Mouse (Mus musculus) heart, embryonic 11.5 days (tissue): ENCODE data around the gene Antxr2. TPM values are rescaled to one million over a fixed set of nuclear protein-coding genes. Genes with fewer than 3 reads are reported as not detected.

Experiments
- ATAC-seq: fragments of 200-750 bp; cut with Nextera tagmentation; replicated peaks from 2 replicates; pipeline ENCODE4 v1.8.0; 2017; ENCODE audit warnings: moderate library complexity; ENCODE audit not compliant: insufficient number of reproducible peaks, low FRiP score, low TSS enrichment
- H3K27ac ChIP-seq: fragments of 300-500 bp; sonication (generic); 2 replicates; pipeline ENCODE4 v1.5.1; 2014; ENCODE audit warnings: mild to moderate bottlenecking, low read depth, low read length
- H3K27me3 ChIP-seq: fragments of 300-500 bp; sonication (generic); 2 replicates; pipeline ENCODE4 v1.6.1; 2014; ENCODE audit warnings: mild to moderate bottlenecking, low read length, mixed read lengths; ENCODE audit not compliant: control insufficient read depth, insufficient read depth
- H3K36me3 ChIP-seq: fragments of 300-500 bp; sonication (generic); 2 replicates; pipeline ENCODE4 v1.6.1; 2014; ENCODE audit warnings: mild to moderate bottlenecking, low read length, moderate library complexity, mixed read lengths; ENCODE audit not compliant: control insufficient read depth, insufficient read depth
- H3K4me1 ChIP-seq: fragments of 300-500 bp; sonication (generic); 2 replicates; pipeline ENCODE4 v1.6.1; 2014; ENCODE audit warnings: low read length; ENCODE audit not compliant: control insufficient read depth, insufficient read depth
- H3K4me2 ChIP-seq: fragments of 300-500 bp; sonication (generic); 2 replicates; pipeline ENCODE4 v1.6.1; 2014; ENCODE audit warnings: mild to moderate bottlenecking, moderate library complexity
- H3K4me3 ChIP-seq: fragments of 300-500 bp; sonication (generic); 2 replicates; pipeline ENCODE4 v1.5.1; 2014; ENCODE audit warnings: low read depth, low read length
- H3K9ac ChIP-seq: fragments of 300-500 bp; sonication (generic); 2 replicates; pipeline ENCODE4 v1.6.1; 2014; ENCODE audit warnings: mild to moderate bottlenecking, low read depth, low read length, moderate library complexity
- H3K9me3 ChIP-seq: fragments of 300-500 bp; sonication (generic); replicated peaks from 2 replicates; pipeline ENCODE4 v1.6.1; 2016; ENCODE audit warnings: low read length; ENCODE audit not compliant: control insufficient read depth
- WGBS: fragments of 180-500 bp; shearing (Covaris S2); extraction: QIAGEN DNeasy Blood & Tissue Kit; methylation state at CpG from one replicate; pipeline ENCODE4 v1.1.7; 2014; ENCODE audit not compliant: insufficient replicate concordance; 5-methylcytosine and 5-hydroxymethylcytosine counted together
- polyA plus RNA-seq: library from polyadenylated mRNA; unstranded; fragments of >200 nt; fragmentation: Nextera tagmentation; extraction: Ambion mirVana; gene quantifications from 2 replicates; pipeline ENCODE4 v1.2.1, GENCODE M21; 2014

The Antxr2 gene
- polyA plus RNA-seq, 1 experiment from 2014 or later, result 44.6 TPM

DNA sequence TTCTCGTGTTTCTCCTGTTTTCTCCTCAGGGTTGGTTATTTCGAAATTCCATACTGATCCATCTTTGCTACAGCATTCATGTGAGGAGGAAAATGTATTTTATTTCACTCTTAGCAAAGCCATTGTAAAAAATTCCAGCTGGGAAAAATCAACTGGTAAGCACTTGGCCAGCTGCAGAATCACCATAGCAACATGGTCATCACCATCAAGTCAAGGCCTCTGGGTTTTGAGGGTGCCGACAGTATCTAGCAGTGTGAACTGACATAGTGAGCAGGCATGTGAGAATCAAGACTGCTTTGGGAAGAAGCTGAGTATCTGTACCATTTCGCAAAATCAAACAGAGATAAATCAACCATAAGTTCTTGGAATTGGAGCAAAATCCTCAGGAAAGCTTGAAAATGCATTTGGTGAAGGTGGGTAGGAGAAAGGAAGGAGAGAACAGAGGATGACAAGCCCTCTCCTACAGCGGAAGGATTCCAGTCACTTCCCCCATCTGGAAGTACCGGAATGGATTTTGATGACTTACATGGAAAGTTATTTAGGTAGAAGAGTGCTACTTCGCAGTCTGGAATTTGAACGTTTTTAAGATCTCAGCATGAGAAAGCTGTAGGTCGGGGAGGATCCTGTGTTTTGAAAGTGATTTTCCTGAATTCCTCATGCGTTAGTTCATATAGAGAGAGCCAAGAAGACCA lies 183.5 kb downstream of the Antxr2 start:
- H3K36me3 ChIP-seq, result no peaks in the 10 kb centered on the region
- no peak for ATAC-seq
- no peak overlapping the region for H3K27ac ChIP-seq
- no peaks in the 10 kb centered on the region for H3K27me3 ChIP-seq
- no peak overlapping the region for H3K4me3 ChIP-seq
- WGBS, result 70% methylated on average over 10 of the region's 10 CpGs
- no peaks in the 10 kb centered on the region for H3K4me1 ChIP-seq
- H3K4me2 ChIP-seq, result no peak overlapping the region
- no peak overlapping the region for H3K9ac ChIP-seq
- no peaks in the 10 kb centered on the region for H3K9me3 ChIP-seq

DNA sequence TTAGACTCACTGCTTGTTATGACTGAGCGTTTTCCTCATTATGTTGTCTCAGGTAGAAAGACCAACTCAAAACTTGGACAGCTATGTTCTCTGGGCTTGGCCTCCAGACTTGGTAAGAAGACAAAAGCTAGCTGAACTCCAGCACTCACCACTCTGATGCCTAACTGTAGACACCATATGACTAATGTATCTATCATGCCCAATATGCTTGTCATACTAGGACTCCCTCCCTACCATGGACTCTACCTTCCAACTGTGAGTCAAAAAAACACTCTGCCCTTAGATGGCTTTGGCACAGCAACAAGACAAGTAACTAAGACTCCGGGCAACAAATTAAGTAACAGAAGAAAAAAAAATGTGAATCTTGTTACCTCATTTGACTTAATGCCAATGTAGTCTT lies 184.3 kb downstream of the Antxr2 start:
- Histone ChIP-seq H3K4me1 (no peaks in the 10 kb centered on the region), H3K36me3 (no peaks in the 10 kb centered on the region), H3K9ac (no peak overlapping the region), H3K4me3 (no peak overlapping the region), H3K27ac (no peak overlapping the region), H3K27me3 (no peaks in the 10 kb centered on the region), H3K9me3 (no peaks in the 10 kb centered on the region), H3K4me2 (no peak overlapping the region)
- 87% methylated on average over 2 of the region's 2 CpGs for WGBS
- no peak for ATAC-seq

DNA sequence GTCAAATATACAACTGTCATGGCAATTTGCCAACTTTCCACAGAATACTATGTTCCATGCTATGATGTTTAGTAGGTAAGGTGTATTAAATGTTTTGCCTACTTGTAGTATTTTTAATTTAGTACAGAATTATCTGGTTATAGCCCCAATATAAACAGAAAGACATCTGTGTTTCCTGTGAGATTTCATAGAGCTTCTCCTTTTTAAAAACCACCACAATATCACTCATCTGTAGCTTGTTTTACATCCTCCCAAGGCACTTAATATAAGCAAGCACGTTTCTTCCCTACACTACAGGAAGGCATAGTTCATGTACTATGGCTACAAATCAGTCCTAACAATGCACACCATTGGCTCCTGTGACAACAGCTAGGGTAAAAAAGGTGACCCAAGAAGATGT lies 188.8 kb downstream of the Antxr2 start:
- Histone ChIP-seq H3K4me3 (no peak overlapping the region), H3K4me1 (no peaks in the 10 kb centered on the region), H3K27me3 (no peaks in the 10 kb centered on the region), H3K4me2 (no peak overlapping the region), H3K9ac (no peak overlapping the region), H3K9me3 (no peaks in the 10 kb centered on the region), H3K27ac (no peak overlapping the region), H3K36me3 (no peaks in the 10 kb centered on the region)
- 55% methylated on average over 1 of the region's 1 CpGs for WGBS
- no peak for ATAC-seq

DNA sequence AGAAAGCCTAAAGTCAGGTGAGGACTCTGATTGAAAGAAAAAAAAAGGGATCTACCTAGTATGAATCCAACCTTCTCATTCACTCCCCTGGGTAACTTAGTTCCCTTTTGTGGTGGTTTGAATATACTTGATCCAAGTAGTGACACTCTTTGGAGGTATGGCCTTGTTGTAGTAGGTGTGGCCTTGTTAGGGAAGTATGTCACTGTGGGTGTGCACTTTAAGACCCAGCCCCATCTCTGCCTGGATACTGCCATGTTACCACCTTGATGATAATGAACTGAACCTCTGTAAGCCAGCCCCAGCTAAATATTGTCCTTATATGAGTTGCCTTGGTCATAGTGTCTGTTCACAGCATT lies 190.9 kb downstream of the Antxr2 start:
- H3K9ac ChIP-seq, result no peak overlapping the region
- H3K36me3 ChIP-seq, result no peaks in the 10 kb centered on the region
- ATAC-seq, result no peak
- H3K4me2 ChIP-seq, result no peak overlapping the region
- no peak overlapping the region for H3K27ac ChIP-seq
- no peaks in the 10 kb centered on the region for H3K4me1 ChIP-seq
- no peaks in the 10 kb centered on the region for H3K9me3 ChIP-seq
- H3K27me3 ChIP-seq, result no peaks in the 10 kb centered on the region
- no peak overlapping the region for H3K4me3 ChIP-seq

DNA sequence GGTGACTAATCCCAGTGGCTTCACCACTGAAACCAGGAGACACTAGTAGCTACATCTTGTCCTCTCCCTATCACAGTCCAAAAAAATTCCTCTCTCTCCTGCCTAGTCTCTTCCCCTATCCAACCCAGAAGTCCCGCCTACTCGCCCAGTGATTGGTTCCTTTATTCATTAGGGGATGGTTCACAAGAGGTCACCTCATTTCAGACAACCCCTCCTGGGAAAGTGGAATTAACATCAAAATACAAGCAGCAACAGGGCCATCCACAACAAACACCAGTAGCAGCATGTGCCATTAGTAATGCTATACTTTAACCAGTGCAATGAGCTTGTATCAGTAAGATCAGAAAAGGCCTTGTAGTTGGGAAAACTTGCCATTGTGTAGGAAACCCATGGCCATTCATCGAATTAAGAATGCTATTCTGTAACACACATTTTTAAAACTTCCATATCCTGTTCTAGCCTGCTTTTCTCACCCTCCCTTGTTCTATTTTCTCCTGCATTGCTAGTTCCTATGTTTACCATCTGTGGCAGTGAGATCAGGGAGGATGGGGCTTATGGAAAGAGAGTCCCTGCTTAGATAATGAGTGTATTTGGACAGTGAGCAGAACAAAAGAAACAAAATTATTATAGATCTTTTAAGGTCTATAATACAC lies 191.4 kb downstream of the Antxr2 start:
- Histone ChIP-seq H3K4me1 (no peaks in the 10 kb centered on the region), H3K27ac (no peak overlapping the region), H3K4me2 (no peak overlapping the region), H3K4me3 (no peak overlapping the region), H3K9me3 (no peaks in the 10 kb centered on the region), H3K36me3 (no peaks in the 10 kb centered on the region), H3K9ac (no peak overlapping the region), H3K27me3 (no peaks in the 10 kb centered on the region)
- no peak for ATAC-seq
- WGBS, result 66% methylated on average over 3 of the region's 3 CpGs

DNA sequence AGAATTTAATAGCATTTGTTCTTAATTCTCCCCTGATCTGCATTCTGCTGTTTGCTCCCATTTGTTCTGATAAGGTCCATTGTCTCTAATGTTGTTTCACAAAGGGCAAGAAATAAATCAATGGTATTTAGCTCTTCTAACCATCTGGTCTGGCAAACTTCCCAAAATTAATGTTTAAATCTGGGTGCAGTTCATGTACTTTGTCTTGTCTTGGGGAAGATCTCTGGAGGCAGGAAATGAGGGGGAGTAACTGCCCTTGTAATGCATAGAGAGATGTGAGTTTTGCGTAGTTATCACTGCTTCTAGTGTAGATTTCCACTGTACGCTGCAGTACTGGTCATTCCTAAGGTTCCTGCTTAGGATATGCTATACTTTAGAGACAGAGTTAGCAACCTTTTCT lies 193.5 kb downstream of the Antxr2 start:
- Histone ChIP-seq H3K4me1 (no peaks in the 10 kb centered on the region), H3K4me3 (no peak overlapping the region), H3K9me3 (no peaks in the 10 kb centered on the region), H3K4me2 (no peak overlapping the region), H3K27ac (no peak overlapping the region), H3K27me3 (no peaks in the 10 kb centered on the region), H3K36me3 (no peaks in the 10 kb centered on the region), H3K9ac (no peak overlapping the region)
- 81% methylated on average over 2 of the region's 2 CpGs for WGBS
- no peak for ATAC-seq

DNA sequence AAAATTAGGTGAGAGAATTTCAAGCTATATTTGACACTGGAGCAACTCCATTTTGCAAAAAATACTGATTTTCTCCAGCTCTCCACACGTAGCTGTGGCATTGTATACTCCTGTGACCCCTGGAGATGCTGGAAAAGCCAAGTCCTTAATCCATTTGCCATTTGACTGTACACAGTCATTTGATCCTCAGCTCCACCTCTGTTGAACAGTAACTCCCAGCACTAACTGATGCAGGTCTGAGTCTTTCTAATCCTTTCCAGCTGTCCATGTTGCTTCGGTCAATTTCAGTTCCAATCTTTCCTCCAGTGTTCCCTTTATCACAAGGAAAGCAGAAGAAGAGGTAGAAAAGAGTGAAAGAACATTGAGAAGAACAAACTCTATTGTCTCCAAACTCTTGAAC lies 195.4 kb downstream of the Antxr2 start:
- H3K36me3 ChIP-seq, result no peaks in the 10 kb centered on the region
- H3K4me3 ChIP-seq, result no peak overlapping the region
- WGBS, result 58% methylated on average over 2 of the region's 2 CpGs
- ATAC-seq, result no peak
- no peak overlapping the region for H3K27ac ChIP-seq
- H3K4me2 ChIP-seq, result no peak overlapping the region
- H3K27me3 ChIP-seq, result no peaks in the 10 kb centered on the region
- no peaks in the 10 kb centered on the region for H3K9me3 ChIP-seq
- H3K9ac ChIP-seq, result no peak overlapping the region
- no peaks in the 10 kb centered on the region for H3K4me1 ChIP-seq

DNA sequence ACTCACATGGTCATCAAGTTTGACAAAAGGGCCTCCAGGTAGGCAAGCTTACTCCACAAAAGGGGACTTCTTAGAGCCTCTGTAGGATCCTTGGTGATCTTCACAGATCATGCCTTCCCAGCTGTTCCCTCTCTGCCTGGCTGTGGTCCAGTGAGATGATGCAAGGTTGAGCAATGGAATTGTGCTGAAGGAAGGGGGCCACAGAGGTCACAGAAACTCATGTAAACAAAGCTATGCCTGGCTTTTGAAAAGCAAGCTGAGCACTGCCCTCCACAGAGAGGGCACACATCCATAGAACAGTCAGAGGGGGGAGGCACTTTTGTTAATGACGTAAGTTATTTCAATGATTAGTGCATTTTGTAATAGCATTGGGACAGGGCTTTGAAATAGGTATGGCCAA lies 196.1 kb downstream of the Antxr2 start:
- Histone ChIP-seq H3K4me3 (no peak overlapping the region), H3K9me3 (no peaks in the 10 kb centered on the region), H3K4me1 (no peaks in the 10 kb centered on the region), H3K4me2 (no peak overlapping the region), H3K27me3 (no peaks in the 10 kb centered on the region), H3K27ac (no peak overlapping the region), H3K36me3 (no peaks in the 10 kb centered on the region), H3K9ac (no peak overlapping the region)
- WGBS, result 68% methylated on average over 1 of the region's 1 CpGs
- no peak for ATAC-seq
